Mouse (Mus musculus) bone marrow, adult 2 months (tissue): ENCODE measurements around the gene Tle6. TPM values are rescaled to one million over a fixed set of nuclear protein-coding genes. Genes with fewer than 3 reads are reported as not detected.
A peak's percentile ranks its signal among the peaks of the same experiment; 100 is the strongest.

Experiments used
- H3K27ac ChIP-seq: fragments of 200-500 bp; 2 replicates; pipeline ENCODE4 v1.5.1; 2012; ENCODE audit warnings: low read depth, mild to moderate bottlenecking, control low read depth, inconsistent platforms, low read length; ENCODE audit not compliant: control insufficient read depth, poor library complexity, insufficient read depth
- H3K4me1 ChIP-seq: fragments of 200-500 bp; 2 replicates; pipeline ENCODE4 v1.6.1; 2011; ENCODE audit warnings: low read length; ENCODE audit not compliant: control insufficient read depth, insufficient read depth
- H3K4me3 ChIP-seq: fragments of 200-500 bp; replicated peaks from 2 replicates; pipeline ENCODE3; 2011; ENCODE audit warnings: mild to moderate bottlenecking, low read depth, low read length, control low read depth; ENCODE audit not compliant: control insufficient read depth
- CTCF ChIP-seq: fragments of 200-500 bp; IDR thresholded peaks from 2 replicates; pipeline ENCODE4 v1.5.1; 2011; ENCODE audit warnings: low read length, control low read depth; ENCODE audit not compliant: control insufficient read depth, insufficient read depth
- POLR2A ChIP-seq: fragments of 200-500 bp; IDR thresholded peaks from 2 replicates; pipeline ENCODE4 v1.6.1; 2011; ENCODE audit warnings: low read depth, mild to moderate bottlenecking, control low read depth, low read length, borderline replicate concordance; ENCODE audit not compliant: control insufficient read depth
- WGBS: fragments of 180-500 bp; shearing (Covaris S2); methylation state at CpG from one replicate; pipeline ENCODE4 v1.1.7; 2018; 5-methylcytosine and 5-hydroxymethylcytosine counted together
- polyA plus RNA-seq: library from polyadenylated mRNA; stranded (reverse); fragments of >200 nt; gene quantifications from 2 replicates; pipeline ENCODE4 v1.2.4, GENCODE M21; 2011; ENCODE audit warnings: low replicate concordance; ENCODE audit not compliant: missing spikeins, insufficient read depth, insufficient read length

Tle6 gene
- polyA plus RNA-seq, 1 experiment, result 27.8 TPM

DNA sequence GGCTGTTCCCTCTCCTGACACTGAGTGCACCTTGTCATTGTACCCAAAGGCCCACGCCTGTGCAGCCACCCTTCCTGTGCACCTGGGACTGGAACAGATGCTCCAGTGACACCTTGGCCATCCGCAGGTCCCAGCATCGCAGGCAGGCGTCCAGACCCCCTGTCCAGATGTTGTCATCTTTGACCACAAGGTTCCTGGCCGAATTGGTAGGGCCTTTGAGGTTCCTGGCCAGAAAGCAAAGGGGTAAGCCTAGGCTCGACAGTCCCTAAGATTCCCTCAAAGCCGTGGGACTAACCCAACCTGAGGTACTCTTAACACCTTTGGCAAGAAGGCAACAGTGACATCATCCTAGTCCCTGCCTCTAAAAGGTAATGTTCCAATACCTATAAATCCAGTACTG is 8.2 kb downstream of the Tle6 start:
- Histone ChIP-seq H3K4me3 (no peak overlapping the region), H3K4me1 (peaks cover 3% of the 10 kb centered on the region), H3K27ac (no peak overlapping the region)
- 64% methylated on average over 7 of the region's 7 CpGs for WGBS
- no peak for TF ChIP-seq POLR2A
- no peak for TF ChIP-seq CTCF

DNA sequence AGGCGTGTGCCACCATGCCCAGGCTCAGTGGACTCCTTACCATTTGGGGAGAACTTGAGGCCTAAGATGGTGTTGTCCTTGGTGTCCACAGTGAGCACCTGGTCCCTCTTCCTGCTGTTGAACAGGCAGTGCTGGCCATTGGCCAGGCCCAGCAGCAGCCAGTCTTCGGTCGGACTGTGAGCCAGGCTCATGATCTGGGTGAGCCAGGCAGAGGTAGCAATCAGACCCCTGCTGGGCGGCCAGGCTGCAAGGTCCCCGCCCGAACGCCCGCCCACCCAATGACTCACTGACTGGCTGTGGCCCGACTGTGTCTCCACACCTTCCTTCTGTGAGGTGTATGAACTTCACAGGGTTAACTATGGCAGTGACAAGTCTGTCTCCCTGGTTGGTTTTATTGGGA is 9.0 kb downstream of the Tle6 start:
- H3K4me1 ChIP-seq, result peaks cover 1% of the 10 kb centered on the region; the same call in 1 of the 2 replicates
- H3K4me3 ChIP-seq, result no peak overlapping the region
- 76% methylated on average over 9 of the region's 9 CpGs for WGBS
- H3K27ac ChIP-seq, result no peak overlapping the region
- TF ChIP-seq CTCF (no peak), POLR2A (no peak)

DNA sequence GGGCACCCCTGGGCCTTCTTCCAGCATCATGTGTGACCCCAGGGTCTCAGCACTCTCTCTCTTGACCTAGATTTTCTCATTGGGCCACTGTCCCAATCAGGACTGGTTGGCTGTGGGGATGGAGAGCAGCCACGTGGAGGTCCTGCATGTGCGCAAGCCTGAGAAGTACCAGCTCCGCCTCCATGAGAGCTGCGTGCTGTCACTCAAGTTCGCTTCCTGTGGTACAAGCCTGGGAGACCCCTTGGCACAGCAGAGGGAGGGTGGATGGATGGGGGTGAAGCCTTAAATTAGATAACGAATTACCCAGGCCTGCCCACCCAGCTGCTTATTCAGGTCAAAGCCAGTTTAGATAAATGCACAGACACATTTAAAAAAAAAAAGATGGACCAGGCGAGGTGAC is 12.1 kb downstream of the Tle6 start:
- TF ChIP-seq CTCF (no peak), POLR2A (no peak)
- Histone ChIP-seq H3K4me1 (no peaks in the 10 kb centered on the region), H3K27ac (no peak overlapping the region), H3K4me3 (no peak overlapping the region)
- 70% methylated on average over 7 of the region's 7 CpGs for WGBS

DNA sequence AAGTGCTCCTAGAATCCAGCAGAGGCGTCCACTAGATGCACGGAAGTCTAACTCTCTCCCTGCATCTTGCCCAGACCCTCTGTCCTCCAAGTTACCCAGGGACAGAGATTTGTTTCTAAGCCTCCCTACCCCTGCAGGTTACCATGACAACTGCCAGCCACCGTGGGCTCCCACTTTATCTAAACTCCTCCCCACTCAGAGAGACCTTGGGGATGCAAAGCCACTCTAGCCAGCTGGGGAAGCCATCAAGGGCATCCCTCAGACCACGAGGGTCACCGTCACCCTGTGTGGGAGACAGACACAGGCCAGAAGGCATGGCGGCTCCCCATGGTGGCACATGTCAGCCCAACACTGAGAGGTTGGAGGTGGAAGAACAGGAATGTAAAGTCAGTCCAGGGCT is 17.5 kb downstream of the Tle6 start:
- 57% methylated on average over 6 of the region's 6 CpGs for WGBS
- Histone ChIP-seq H3K4me1 (peaks cover 2% of the 10 kb centered on the region), H3K4me3 (no peak overlapping the region), H3K27ac (no peak overlapping the region)
- TF ChIP-seq POLR2A, result no peak
- TF ChIP-seq CTCF, result no peak

DNA sequence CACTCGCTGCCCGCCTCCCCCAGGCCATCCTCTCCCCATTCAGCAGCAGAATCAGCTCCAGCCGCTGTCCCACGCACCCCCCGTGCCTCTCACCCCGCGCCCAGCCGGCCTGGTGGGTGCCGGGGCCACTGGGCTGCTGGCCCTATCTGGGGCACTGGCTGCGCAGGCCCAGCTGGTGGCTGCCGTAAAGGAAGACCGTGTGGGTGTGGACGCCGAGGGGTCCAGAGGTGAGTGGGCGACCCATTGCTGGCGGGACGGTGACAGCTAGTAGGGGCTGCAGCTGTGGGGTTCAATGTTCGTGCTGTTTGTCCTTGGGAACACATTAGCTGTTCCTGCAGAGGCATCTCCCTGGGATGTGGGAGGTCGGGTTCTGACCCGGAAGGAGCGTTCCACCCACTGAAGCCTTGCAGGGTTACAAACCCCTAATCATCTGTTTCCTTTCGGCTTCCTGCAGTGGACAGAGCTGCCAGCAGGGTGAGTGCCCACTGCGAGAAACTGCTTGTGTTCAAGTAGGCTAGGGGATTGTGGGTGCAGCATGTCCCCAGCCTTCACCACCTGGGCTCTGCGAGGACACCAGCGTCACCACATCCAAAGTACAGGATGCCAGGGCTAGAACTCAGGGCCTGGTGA is 20.3 kb downstream of the Tle6 start:
- H3K4me3 ChIP-seq, result peak overlapping the region; percentile 46
- peak; percentile 38; the same call in 1 of the 2 replicates for TF ChIP-seq CTCF
- TF ChIP-seq POLR2A, result no peak
- peaks cover 2% of the 10 kb centered on the region for H3K4me1 ChIP-seq
- 6% methylated on average over 25 of the region's 25 CpGs for WGBS
- peak overlapping the region; percentile 40 for H3K27ac ChIP-seq

DNA sequence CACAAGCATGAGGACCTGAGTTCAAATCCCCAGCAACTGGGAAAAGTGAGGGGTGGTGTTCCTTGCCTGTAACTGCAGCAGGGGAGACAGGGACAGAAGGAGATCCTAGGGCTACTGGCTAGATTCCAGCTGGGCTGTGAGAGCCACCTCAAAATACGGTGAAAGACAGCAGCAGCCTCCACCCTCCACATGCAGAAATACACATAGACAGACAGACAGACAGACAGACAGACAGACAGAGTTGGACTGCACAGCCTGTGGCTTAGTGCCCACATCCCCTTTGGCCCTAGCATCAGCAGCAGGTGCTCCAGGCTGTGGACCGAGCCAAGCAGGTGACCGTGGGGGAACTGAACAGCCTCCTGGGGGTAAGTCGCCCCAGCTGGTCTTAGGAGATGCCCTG is 20.9 kb downstream of the Tle6 start:
- no peak overlapping the region for H3K4me3 ChIP-seq
- 11% methylated on average over 4 of the region's 4 CpGs for WGBS
- peaks cover 2% of the 10 kb centered on the region for H3K4me1 ChIP-seq
- no peak overlapping the region for H3K27ac ChIP-seq
- no peak for TF ChIP-seq POLR2A
- TF ChIP-seq CTCF, result no peak

DNA sequence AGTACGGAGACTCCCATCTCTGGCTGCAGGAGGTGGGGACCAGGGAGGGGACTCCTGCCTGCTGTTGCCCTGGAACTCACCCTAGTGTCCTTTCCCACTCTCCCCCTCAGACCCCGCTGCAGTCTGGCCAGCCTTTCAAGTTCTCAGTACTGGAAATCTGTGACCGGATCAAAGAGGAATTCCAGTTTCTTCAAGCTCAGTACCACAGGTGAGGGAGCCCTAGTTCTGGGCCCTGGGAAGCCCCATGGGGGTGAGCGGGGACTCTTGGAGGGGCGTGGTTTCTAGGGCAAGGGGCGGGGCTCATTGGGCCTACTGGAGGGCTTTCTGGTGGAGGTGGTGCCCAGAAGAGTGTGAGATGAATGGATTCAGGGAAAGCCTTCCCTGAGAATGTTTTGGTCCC is 25.2 kb downstream of the Tle6 start:
- no peak overlapping the region for H3K4me3 ChIP-seq
- no peaks in the 10 kb centered on the region; the same call in 1 of the 2 replicates for H3K4me1 ChIP-seq
- no peak overlapping the region for H3K27ac ChIP-seq
- no peak for TF ChIP-seq POLR2A
- no peak for TF ChIP-seq CTCF
- 14% methylated on average over 6 of the region's 6 CpGs for WGBS

DNA sequence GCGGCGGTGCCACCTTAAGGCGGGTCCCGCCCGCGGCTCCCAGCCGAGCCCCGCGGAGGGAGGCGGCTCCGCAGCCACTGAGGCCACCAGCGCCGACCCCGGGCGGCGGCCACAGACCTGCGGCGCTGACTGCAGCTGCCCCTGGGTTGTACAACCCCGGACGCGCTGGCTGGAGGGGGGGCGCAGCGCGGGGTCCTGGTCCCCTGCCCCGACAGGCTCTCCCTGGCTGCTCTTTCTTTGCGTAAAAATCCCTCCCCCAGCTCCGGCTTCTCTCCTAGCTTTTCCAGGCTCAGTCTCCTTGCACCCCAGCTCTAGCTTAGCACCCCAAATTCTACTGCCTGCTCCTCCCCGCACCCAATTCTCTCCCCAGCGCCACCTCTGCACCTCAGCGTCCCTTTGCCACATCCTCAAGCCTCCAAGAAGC is 25.7 kb downstream of the Tle6 start:
- no peaks in the 10 kb centered on the region for H3K4me1 ChIP-seq
- WGBS, result 1% methylated on average over 29 of the region's 30 CpGs
- TF ChIP-seq POLR2A (no peak), CTCF (no peak)
- peak overlapping the region; percentile 17 for H3K4me3 ChIP-seq
- no peak overlapping the region for H3K27ac ChIP-seq
